Mouse (Mus musculus): ENCODE data around the gene Tnfrsf22. TPM values are rescaled to one million over a fixed set of nuclear protein-coding genes. Genes with fewer than 3 reads are reported as not detected.
A peak's percentile ranks its signal among the peaks of the same experiment; 100 is the strongest.

Tnfrsf22 gene
- total RNA-seq, 2 experiments from 2014 or later = 1.7 to 2.1 TPM

DNA sequence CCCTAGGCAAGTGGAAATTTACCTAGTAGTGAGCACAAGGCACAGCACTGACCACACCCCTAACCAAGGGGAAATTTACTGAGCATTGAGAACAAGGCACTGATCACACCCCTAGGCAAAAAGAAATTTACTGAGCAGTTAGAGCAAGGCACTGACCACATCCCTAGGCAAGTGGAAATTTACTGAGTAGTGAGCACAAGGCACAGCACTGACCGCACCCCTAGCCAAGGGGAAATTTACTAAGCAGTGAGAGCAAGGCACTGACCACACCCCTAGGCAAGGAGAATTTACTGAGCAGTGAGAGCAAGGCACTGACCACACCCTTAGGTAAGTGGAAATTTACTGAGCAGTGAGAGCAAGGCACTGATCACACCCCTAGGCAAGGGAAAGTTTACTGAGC is 12.8 kb downstream of the Tnfrsf22 start:
- no peak for DNase-seq (ENCODE audit: low spot score in 2 of 2)

GRCm38 (mm10) chr7:143631503-143631902 is 18.0 kb downstream of the Tnfrsf22 start:
- no peak for DNase-seq (ENCODE audit: low spot score in 2 of 2)

GRCm38 (mm10) chr7:143629501-143629900 is 20.0 kb downstream of the Tnfrsf22 start:
- no peak for DNase-seq (ENCODE audit: low spot score in 2 of 2)

GRCm38 (mm10) chr7:143628540-143628939 is 20.9 kb downstream of the Tnfrsf22 start, which contains the start of gene Tnfrsf26:
Tnfrsf26 (minus strand) TSS chr7:143628722.
- no peak for DNase-seq (ENCODE audit: low spot score in 2 of 2)

- DNase-seq (ENCODE audit: low spot score in 2 of 2) = no peak
These were observed 21.7 kb downstream of the Tnfrsf22 start for GRCm38 (mm10) chr7:143627555-143628286.

GRCm38 (mm10) chr7:143626178-143626577 is 23.3 kb downstream of the Tnfrsf22 start:
- DNase-seq (ENCODE audit: low spot score in 2 of 2) = no peak

GRCm38 (mm10) chr7:143625151-143625550 is 24.3 kb downstream of the Tnfrsf22 start:
- no peak for DNase-seq (ENCODE audit: low spot score in 2 of 2)

DNA sequence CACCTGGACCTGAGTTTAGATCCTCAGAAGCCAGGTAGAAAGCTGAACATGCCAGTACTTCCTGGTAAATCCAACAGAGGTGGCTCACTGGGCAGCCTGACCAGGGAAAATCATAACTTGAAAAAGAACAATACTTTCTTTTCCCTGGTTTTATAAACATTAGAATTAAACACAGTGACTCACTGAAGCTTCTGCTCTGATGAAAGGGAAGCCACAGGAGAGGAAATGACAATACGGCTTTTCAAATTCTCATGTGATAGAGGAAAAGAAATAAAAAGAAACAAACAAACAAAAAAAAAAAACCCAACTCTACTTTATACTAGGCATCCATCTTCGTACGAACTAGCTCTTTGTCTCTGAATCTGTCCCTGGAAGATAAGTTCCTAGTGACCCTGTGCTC is 24.9 kb downstream of the Tnfrsf22 start:
- no peak for DNase-seq (ENCODE audit: low spot score in 2 of 2)

DNA sequence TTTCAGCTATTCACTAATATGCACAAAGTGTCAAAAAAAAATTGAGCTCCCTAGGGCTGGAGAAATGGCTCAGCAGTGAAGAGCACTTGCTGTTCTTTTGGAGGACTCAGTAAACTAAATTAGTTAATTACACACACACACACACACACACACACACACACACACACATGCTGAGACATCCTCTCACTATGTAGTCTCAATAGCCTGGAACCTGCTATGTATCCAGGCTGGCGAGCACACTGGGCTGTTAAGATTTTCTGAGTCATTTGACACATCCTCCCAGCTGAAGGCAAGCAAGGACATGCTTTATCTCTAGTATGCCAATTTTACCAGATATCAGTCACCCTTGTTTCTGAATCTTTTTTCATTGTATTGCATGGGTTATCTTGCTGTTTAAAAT is 28.5 kb downstream of the Tnfrsf22 start:
- DNase-seq (ENCODE audit: low spot score in 2 of 2) = no peak

DNA sequence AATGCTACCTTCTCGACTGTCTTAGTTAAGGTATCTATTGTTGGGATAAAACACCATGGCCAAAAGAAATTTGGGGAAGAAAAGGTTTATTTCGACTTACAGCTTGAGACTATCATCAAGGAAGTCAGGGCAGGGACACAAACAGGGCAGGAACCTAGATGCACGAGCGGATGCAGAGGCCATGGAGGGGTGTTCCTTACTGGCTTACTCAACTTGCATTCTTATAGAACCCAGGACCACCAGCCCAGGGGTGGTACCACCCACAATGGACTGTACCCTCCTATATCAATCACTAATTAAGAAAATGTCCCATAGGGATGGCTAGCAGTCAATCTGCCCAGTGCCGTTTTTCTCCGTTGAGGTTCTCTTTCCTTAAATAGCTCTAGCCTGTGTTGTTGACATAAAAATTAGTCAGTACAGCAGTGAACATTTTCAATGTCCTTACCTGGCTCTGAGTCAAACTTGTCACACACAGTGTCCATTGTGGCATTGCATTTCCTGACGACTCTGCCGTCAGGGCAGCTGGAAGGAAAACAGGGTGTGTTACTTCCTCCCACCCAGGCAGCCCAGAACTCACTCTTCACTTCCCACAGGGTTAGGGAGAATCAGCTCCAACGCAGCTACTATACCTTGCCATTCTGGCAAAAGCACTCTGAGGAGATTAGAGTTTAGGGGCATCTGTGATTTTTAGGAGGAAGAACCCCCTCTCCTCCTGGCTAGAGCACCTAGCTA is 34.9 kb downstream of the Tnfrsf22 start:
- no peak for DNase-seq (ENCODE audit: low spot score in 2 of 2)

- DNase-seq (ENCODE audit: low spot score in 2 of 2) = no peak
These were observed 37.2 kb downstream of the Tnfrsf22 start for GRCm38 (mm10) chr7:143612215-143612614.

DNA sequence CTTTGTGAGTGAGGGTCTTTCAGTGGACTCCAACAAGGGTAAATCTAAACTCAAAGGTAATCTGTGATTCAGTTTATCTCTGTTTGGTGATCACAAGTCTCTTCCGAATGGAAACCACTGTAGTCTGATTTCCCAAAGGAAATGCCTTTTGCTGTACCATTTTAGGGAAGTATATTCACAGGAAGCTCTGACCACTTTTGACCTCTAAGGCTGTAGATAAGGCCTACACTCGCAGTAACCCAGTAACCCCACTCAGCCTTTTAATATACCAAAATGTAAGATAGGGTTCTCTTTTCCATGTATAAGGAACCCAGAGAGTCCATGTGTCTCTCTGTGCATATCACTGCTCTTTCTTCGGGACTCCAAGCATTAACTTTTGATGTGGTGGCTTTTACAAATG is 44.1 kb downstream of the Tnfrsf22 start:
- no peak for DNase-seq (ENCODE audit: low spot score in 2 of 2)

DNA sequence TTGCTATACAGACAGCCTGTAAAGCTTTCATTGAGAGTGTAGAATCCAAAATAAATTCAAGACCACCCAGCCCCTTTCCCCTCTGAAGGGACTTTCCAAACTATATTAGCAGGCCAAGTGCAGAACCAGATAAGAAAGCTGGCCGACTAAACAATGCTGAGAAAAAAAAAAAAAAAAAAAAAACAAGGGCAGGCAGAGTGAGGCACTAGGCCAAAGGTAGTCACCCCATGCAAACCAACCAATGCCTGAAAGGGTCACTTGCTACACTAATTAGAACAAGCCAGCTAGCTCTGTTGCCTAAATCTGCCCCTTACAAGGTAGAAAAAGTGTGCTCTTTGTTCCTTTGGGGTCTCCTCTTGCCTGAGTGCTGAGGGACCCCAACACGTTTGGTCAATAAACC is 44.6 kb downstream of the Tnfrsf22 start:
- DNase-seq (ENCODE audit: low spot score in 2 of 2) = no peak

DNA sequence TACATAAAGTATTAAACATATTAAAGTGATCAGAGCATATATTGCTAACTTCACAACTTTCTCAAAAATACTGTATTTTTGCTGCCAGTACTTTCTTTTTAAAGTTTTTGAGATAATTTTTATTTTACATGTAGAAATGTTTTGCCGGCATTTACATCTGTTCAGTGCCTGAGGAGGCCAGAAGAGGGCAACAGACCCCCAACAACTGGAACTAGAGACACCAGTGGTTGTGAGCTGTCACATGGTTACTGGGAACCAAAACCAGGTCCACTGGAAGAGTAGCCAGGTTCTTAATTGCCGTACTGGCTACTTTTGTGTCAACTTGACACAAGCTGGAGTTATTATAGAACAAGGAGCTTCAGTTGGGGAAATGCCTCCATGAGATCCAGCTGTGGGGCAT is 47.8 kb downstream of the Tnfrsf22 start:
- DNase-seq (ENCODE audit: low spot score in 2 of 2) = no peak

DNA sequence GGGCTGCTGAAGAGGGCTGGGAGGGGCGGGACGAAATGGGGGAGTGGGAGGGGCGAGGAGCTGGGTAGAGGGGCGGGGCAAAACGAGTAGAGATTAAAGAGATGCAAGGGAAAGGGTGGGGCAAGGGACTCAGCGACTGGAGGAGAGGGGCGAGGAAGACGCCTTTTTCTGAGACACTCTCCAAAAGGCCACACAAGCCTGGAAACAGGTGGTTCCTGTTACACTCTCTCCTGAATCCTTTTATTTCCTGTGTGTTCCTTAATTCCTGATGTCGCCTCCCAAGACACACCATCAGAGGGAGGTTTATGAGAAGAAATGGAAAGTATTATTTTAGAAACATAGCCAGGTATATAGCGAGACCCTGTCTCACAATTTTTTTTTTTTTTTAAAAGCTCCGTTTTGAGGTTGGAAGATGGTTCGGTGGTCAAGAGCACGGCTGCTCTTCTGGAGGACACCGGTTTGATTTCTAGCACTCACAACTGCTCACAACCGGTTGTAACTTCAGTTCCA is 49.2 kb downstream of the Tnfrsf22 start:
- DNase-seq (ENCODE audit: low spot score in 2 of 2) = no peak

GRCm38 (mm10) chr7:143599428-143600230 is 49.8 kb downstream of the Tnfrsf22 start, which contains the start of gene Cars:
Cars (minus strand) TSS chr7:143600090.
- DNase-seq (ENCODE audit: low spot score in 2 of 2) = peak; percentile 93 to 94

DNA sequence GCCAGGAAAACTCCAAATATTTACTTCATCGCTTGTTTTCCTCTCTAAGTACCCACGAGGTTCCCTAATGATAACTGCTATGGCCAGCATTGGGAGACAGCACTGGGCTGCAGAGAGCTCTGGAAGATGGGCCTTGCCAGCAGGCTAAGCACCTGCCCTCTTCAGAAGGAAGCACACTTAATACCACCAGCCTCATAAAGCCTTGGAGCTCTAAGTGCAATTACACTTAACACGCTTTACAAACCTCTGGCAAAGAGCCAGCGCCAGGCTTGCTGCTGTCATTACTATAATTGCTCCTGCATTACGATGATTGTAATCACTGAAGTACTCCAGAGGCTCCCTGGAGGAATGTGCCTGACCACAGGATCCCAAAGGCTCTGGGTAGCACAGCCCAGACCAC is 54.6 kb downstream of the Tnfrsf22 start:
- DNase-seq (ENCODE audit: low spot score in 2 of 2) = no peak

DNA sequence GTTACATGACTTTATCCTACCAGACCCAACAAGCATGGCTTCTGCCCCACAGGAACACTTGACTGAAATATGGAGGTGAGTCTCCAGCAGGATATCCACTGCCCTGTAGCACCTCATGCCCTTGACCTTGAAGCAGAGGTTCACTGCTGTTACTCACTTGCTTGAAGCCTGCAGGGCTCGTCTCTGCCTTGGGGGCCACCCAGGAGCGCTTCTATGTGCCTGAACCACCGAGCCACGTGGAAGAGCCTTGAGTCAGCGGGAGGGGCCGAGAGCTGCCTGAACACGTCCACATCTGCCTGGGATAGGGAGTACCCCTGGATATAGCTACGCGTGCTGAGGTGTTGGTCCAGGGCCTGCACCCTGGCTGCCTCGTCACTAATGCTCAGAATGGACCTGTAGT is 57.2 kb downstream of the Tnfrsf22 start:
- DNase-seq (ENCODE audit: low spot score in 2 of 2) = no peak

GRCm38 (mm10) chr7:143588006-143588405 is 61.5 kb downstream of the Tnfrsf22 start:
- no peak for DNase-seq (ENCODE audit: low spot score in 2 of 2)

- DNase-seq (ENCODE audit: low spot score in 2 of 2) = no peak
These were observed 61.9 kb downstream of the Tnfrsf22 start for GRCm38 (mm10) chr7:143587586-143587985.
